Mouse (Mus musculus): ENCODE measurements at regions not wholly inside any gene's neighbourhood (a gene's known extent, or its start where the extent isn't known, plus 50 kb on each side); places are given as distances from the start of the nearest gene placed in this dataset.

DNA sequence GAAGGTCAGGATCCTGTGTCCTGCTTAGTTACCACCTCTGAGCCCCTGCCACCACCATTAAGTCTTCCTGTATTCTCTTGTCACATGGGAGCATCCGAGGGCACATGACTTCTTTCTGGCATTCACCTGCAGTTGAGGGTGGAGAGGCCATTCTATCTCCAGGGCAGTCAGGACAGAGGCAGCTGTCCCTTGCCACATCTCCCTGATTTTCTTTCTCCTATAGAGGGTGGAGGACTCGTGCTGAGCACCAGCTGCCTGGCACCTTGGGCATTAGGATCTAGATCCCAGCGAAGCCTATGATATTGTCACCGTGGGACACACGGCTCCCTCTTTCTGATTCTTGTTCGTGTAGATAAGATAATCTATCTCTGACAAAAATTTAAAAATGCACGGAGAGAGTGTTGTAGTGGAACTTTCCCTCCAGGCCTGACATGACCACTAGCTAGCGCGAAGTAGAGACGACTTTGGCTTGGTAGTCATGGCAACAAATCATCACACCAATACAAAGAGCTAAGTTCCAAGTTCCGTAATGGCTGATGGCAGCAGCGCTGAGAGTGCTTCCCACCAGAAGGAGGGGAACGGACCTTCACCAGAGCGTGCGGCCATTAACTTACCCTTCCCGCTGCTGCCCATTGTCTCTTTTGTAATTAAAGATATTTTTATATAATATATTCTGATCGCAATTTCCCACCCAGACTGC is 137.7 kb downstream of the Ipmk start:
- peak; percentile 47 for DNase-seq

DNA sequence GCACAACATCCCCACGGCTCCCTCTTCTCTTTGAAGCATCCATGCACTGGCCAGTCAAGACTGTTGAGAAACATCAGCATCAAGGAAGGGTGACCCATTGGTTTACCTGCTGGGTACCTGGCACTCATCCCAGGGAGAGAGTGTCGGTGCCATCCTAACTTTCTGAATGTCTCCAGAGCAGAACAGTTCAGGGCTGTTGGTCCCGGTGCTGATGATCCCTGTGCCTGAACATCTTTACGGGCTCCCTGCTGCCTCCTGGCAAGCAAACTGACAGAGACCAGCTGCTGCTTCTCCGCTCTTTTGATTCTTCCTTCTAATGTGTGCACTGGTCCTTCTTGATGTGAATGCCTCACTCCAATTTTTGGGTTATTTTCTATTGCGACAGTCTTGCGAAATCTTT is 142.2 kb downstream of the Ipmk start:
- no peak for DNase-seq

DNA sequence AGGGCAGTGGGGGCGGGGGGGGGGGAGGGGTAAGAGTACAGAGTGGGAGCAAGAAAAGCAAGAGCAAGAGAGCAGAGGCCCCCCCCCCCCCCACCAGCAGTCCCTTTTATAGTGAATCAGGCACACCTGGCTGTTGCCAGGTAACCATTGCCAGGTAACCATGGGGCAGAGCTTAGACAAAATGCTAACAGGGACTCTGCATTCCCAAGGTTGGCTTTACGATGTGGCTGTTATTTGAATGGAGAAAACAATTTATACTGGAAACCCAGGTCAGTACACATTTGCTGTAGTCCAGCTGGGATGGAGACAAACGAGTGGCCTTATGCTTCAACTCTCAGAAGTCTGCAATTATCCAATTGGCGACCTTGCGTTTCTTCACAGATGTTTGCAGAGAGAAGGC is 154.5 kb downstream of the Ipmk start:
- DNase-seq = no peak

DNA sequence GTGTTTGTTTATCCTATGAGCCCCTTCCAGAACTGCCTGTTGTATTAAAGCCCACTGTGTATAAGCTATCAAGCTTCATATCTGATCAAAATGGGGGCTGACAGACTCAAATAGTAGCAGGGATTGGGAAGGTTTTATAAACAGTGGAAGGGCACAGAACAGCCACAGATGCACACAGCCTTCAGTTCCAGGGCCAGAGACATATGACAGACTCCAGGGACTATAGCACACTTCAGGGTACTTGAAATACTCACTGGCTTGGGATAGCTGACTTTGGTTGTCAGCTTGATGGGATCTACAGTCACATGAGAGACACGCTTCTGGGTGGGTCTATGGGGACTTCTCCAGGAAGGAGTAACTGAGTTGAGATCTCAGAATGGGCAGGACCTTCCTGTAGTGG is 156.7 kb downstream of the Ipmk start:
- no peak for DNase-seq

DNA sequence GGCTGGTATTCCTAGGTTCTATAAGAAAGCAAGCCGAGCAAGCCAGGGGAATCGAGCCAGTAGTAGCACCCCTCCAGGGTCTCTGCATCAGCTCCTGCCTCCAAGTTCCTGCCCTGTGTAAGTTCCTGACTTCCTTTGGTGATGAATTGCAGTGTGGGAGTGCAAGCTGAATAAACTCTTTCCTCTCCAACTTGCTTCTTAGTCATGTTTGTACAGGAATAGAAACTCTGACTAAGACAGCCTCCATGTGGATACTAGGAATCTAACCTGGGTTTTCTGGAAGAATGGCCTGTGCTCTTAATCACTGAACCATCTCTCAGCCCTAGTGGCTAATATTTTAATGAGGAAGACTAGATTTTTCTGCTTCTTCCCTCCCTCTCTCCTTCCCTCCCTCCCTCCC is 177.7 kb downstream of the Ipmk start:
- DNase-seq = no peak

DNA sequence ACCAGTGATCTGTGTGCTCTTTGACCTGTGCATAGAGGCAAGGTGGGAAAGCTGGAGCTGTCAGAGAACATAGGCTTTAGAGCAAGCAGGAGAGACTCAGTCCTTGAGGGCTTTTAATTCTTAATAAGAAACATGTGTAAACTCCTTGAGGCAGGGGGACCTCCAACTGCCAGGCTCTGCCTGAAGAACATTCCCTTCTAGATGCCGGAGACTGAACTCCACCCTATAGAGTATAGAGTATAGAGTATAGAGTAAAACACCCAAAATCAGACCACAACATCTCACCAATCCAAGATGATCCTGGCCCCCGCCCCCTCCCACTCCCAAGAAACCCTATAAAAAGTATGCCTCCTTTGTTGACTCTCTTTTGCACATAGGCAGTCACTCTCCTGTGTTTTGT is 186.2 kb downstream of the Ipmk start:
- DNase-seq = no peak

DNA sequence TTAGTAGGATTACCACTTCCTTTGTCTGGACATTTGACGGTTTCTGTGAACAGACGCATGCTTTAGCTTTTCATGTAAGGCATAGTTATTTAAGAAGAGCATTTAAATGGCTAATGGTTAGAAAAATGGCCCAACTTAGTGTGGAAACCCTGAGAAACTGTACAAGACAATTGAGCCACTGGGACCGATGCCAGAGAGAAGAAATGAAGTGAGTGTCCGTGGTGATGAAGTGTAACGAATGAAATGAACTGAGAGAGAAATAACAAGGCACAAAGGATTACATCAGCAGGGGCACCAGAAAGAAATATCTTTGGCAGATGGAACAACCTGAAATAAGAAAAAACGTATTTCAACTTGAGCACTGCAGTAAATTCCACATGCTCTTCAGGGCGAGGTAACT is 197.9 kb downstream of the Ipmk start:
- no peak for DNase-seq

DNA sequence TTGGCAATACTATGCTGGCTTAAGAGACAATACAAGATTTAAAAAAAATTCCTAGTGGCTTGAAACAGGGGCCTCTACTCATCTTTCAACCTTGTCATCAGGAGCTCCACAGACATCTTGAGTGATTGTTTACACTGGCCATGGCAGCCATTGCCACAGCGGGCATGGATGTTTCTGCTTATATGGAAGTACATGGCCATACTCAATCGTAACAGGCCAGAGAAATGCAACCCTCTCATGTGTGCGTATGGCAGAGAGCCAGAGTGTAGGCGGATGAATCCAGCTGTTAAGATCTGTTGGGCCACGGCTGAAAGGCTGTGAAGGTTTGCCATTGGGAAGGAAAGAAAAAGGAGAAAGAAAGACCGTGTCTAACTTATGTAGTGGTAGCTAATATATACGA is 198.9 kb downstream of the Ipmk start:
- no peak for DNase-seq

DNA sequence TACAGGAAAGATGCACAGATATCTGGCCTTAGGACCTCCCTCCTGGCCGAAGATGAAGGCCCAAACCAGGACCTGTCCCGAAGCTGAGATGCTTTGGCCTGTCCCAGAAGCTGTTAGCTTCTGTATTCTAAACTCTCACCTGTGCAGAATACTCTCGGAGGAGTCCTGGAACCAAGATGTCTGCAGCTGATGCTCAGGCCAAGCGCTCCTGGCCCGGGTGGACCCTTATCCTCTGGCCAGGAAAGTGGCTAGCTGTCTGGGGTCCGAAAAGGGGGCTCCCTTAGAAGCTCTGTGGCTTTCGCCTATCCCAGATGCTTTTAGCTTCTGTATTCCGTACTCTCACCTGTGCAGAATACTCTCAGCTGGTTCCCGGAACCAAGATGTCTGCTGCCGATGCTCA is 236.2 kb downstream of the Ipmk start:
- DNase-seq = no peak

DNA sequence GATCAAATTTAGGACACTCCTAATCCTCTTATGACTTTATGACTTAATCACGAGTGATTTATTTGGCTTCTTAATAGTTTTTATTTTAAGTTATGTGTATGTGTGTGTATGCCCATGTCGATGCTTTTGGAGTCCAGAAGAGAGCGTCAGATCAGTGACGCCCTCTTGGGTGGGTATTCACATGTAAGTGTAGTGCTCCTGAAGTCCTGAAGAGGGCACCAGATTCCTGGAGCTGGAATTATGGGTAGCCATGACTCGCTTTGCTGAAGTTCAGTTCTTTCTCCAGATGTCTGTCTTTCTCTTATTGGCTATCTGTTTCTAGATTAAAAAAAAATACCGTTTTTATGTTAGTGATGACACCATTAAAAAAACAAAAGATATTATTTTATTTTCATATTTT is 251.0 kb downstream of the Ipmk start:
- DNase-seq = no peak

DNA sequence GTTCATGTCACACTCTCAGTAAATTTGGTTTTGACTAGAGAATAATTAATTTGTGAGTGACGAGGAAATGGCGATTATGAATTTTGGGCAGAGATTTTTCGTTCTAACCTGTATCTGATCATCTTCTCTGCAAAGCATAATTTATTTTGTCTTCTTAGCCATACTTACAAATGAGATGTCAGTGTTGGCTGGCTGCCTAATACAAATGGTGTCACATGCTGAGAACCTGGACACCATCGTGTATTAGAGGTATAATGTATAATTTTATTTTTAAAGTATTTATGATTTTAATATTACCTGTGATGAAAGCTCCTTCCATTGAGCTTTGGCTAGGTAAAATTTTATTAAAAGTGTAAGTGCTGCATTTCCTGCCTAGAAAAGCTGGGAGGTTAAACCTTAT is 266.2 kb downstream of the Ipmk start:
- DNase-seq = no peak

DNA sequence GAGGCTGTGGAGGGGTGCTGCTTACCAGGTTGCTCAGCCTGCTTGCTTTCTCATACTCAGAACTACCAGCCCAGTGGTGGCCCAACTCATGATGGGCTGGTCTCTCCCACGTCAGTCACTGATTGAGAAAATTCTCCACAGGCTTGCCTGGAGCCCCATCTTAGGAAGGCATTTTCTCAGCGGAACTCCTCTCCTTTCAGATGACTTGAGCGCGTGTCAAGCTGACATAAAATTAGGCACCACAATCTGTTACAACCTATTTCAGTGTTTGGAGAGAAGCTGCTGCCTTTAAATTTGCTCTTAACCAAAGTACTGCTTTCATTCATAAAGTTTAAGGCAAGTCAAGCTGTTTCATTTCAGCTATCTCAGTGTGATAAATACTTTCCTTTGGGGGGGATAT is 269.6 kb downstream of the Ipmk start:
- DNase-seq = no peak

DNA sequence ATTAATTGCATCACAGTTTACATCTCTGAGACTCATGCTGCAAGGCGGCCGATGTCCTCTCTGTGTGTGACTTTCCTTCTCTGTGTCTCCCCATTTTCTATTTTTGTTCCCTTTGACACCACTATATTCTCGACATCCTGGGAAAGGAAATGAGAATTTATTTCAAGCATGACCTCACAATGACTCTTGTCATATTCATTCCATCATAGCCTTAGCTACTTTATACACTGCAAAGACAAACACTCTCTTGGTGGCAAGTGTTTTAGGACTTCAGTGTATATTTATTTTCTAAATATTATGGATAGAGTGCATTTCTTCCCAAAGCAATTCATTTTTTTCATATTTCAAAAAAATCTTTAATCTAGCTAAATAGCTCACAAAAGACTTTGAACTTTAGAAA is 298.5 kb downstream of the Ipmk start:
- DNase-seq = no peak

DNA sequence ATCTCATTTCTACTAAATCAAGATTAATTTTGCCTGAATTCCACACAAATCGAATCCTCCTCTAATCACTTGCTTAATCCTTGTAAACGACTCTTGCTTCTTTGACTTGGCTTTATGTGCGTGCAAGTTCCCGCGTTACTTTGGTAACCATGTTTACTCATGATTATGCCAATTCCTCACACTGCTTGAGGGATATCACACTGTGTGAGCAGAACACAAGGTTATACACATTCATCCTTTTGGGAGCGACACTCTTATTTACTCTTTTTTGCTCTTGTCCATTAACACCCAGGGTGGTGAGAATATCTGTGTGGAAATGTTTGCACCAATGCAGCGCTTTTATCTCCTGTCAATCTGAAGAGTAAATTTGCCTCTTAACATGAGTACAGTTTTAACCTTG is 310.0 kb downstream of the Ipmk start:
- DNase-seq = no peak

DNA sequence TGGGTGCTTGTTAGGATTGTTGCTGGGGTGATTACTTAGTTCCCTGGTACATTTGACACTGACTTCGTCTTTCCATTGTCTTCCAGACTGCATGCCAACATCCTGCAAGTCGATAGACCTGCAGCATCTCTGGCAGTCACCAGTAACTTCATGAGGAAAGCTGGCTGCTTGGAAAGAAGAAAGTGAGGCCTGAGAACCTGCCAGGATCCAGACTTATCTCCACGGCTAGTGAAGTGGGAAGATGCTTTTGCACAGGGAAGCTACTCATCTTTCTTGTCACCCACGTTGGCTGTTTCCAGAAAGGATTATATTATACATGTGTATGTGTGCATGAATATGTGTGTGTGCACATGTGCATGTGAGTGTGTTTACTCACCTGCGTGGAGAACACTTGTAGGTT is 316.0 kb downstream of the Ipmk start:
- DNase-seq = no peak

DNA sequence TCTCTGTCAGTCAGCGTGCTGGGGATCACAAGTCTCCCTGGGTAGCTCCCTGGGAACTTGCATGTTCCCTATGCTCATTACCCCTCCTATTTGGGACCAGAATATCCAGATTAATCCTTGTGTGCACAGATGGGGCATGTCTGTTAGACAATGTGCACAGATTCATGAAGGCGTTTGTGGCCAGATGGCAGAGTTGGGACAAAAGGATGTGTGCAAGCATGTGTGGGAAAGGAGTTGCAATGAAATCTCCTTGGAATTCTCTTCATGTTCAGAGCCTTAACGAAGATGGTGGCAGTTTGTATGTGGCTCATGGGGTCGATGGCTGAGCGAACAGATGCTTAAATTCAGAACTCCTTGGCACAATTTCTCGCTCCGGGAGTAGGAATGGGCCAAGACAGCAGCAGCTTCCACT is 319.6 kb downstream of the Ipmk start:
- peak; percentile 45 for DNase-seq

DNA sequence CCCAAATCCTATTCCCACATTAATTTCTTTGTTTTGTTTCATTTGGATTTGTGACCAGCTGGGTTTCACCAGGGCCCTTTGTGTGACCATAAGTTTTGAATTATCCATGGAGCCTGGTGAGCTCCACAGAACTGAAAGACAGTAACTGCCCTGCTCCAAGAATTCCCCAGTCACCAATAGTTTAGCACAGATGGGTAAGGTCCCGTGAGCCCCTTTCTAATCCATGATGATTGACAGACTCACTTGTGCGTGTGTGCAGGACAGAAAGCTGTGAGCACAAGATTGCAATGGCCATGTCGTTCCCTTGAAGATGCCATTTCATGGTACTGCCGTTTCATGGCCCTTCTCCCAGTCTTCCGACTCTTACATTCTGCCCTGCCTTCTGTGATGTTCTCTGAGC is 331.7 kb downstream of the Ipmk start:
- no peak for DNase-seq

DNA sequence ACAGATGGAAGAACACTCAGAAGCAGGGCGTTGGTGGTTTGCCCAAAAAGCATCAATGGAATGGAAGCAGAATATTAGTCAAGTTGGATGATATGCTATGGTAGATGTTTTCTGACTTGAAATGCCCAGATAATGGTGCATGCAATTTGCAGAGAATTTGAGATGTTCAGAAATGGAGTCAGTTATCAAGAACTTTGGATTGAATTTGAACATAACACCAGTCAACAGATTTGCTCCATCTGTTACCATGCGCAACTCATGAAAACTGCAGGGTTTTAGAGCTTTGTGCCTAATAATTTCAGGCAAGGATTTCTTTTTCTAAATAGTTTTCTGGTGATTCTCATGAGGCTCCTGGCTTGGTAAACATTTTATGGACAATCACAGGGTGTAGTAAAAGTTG is 365.9 kb downstream of the Ipmk start:
- DNase-seq = no peak

DNA sequence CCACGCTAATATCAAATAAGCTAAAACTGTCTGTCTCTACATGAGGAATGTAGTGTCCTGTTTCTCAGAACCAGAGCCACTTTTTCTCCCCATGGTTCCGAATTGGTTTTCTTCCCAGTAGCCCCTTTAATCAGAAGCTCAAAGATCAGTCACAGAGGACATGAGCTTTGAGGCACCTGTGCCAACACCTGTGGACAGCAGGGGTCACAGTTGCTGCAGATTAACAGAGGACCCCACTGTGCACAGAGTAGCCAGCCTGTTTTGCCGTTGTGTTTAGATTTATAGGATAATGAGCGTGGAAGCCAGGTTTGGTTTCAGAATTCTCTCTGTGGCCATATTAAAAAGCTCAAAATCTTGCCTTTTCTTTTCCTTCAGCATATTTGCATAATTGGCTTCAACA is 380.2 kb downstream of the Ipmk start:
- DNase-seq = no peak

DNA sequence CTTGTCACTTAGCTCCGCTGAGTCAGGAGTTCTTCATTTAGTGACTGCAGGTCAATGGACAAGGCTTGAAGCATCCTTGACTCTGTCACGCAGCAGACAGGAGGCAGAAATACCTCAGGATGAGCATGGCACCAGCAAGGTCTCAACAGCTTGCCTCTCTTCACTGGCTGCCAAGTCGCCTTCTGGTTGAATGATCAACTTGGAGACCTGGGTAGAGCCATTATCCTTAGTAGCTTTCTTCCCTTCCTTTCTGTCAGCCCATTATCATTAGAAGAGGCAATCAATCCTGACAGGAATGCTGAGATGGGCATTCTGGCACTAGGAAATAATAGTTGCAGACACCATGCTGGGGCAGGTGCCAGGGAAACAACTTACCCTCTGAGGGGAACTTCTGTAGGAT is 386.3 kb downstream of the Ipmk start:
- DNase-seq = no peak

DNA sequence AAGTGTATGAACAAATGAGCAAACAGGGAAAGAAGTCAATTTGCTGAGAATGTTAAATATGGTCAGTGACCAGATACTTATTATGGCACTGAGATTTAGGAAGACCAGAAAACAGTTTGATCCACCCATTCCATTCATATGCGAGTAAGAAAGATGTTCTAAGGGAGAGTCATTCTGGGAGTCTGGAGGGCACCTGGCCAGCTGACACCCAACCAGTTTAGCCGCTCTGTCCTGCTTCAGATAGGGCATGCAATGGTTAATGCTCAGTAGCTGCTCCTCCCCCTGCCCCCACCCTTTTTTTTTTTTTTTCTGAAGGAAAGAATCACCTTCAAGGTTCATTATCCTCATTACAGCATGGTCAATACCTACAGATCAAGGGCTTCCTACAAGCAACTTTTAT is 386.9 kb downstream of the Ipmk start:
- no peak for DNase-seq

DNA sequence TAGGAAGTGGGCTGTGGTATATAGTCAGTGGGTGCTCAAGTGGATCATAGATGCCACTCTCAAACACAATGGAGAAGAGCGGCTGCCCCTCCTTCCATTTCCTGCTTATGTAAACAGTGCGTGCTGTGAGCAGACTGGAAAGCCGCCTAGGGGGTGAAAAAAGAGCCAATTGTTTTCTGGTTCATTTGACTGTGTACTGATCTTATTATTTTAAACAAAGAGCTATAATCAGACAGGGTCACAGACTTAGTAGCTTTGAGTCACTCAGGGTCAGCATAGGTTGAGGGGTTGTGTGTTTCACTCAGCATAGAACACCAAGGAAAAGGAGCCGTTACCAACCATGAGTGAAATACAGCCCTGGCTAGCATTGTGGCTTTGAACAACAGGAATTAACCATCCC is 390.7 kb downstream of the Ipmk start:
- peak; percentile 52 for DNase-seq

DNA sequence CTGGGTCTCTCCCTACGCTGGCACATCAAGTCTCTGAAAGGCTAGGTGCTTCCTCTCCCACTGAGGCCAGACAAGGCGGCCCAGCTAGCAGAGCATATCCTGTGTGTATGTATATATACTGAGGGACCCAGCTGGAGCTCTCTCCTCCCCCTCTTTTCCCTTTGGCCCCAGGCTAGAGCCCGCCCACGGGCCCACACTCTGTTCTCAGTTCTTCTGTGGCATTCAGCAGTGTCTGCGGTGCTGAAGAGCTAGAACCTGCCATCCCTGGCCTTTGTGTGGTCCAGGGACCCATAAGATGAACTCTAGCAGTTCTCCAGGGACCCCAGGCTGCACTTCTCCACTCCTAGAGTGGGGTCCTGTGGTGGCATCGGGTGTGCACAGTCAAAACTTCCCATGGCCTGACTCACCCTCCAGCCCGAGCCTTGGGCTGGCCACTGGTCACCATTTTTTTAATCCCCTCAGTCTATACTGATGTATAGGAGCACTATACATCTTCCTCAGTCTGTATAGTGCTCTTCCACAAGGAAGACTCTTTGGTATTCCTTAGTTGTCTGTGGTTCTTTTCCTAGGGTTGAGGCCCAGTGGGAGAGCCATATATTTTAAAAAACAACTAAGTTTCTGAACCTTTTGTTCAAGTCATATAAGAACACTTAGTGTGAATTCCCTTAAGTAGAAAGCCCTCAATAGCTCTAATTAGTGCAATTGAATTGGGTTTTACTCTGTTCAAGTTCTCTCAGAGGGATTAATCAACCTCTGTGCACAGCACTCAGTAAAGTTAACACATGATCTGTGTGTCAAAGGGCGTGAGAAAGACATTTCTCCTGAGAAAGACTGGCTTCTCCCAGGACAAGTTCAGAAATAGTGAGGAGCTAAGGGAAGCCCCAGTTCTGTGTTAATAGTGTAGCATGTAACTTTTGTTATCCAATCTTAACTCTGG is 401.3 kb downstream of the Ipmk start:
- DNase-seq = no peak

DNA sequence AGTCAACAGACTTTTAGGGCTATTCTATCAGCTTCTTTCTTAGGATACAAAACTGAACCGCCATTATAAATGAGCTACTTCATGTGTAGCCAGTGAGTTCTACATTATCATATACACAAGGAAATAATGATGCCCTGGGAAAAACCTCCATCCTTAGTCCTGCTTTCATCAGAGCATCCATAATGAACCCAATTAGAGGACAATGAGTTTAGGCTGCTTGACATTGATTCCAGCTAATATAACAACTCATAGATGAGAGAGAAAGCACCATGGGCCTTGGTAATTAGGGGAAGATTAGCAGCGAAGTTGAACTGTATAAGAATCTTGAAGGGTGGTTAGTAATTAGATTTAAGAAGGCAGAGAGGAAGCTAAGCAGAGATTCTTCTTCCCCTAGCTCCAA is 405.7 kb downstream of the Ipmk start:
- peak; percentile 29 for DNase-seq

DNA sequence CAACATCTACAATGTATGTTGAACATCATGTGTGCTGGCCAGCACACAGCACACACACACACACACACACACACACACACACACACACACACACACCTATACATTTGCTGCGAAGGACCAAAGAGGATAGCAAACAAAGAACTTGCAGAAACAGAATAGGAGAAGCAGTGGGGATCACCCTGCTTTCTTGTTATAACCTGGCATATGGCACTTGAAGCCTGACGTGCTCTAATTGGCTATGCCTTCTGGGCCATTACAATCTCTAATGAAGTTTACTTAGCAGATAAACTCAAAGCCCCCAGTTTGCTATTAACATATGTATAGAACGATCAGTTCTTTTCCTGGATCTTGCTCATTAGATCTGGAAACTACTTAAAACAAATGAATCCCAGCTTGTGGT is 407.2 kb downstream of the Ipmk start:
- no peak for DNase-seq
